Mouse (Mus musculus) ovary, postnatal 36 days (tissue): Measurements from ENCODE around the gene Trp53bp2.

ENCODE experiments used
- DNase-seq: peaks from one replicate; pipeline ENCODE4 v3.0.0; 2022; ENCODE audit warnings: low spot score, mixed read lengths

Gene Trp53bp2

DNA sequence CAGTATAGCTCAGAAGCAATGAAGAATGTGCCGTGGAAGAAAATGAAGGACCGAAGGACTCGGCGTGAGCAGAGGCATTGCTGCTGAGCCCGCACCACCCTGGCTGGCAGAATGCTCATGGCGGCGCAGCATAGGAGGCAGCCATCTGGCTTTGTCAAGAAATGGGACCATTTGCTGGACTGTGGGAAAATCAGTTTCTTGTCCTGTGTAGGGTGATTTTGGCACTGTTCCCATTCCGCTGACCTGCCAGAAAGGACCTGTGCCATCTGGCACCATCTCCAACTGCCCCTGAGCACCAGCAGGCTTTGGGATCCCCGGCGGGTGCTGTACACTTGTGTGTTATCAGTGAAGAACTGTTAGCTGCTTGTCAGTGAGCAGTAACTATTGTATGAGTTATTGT lies 52.8 kb downstream of the Trp53bp2 start:
- DNase-seq, result no peak

DNA sequence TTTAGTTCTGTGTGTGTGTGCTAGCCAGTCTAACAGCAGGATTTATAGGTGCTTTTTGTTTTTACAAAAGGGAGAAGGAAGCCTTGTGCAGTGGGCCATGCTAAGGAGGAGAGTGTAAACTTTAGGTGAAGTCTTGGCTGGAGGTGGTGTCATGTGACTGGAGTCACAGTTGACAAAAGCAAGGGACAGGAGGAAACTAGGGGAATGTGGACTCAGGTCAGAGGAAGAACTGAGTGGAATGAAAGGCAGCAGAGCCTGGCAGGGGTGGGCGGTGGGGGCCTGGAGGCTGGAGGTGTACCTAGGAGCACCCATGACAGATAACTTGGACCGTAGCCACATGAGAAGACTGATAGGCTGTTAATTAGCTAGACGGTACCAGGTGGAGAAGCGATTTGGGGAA lies 56.3 kb downstream of the Trp53bp2 start:
- DNase-seq, result no peak

DNA sequence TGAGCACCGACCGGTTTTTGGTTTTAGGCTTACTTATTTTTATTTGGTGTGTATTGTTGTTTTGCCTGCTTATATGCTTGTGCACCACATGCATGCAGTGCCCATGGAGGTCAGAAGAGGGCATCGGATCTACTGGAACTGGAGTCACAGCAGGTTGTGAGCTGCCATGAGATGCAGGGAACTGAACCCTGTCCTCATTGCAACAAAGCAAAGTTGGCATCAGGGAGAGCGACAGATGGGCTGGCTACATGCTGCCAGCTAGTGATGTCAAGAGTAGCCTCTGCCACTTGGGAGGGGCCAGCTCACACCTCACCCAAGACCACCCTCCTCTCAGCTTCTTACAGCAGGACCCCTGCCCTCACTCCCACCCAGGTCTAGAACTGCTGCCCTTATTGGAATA lies 57.0 kb downstream of the Trp53bp2 start:
- DNase-seq, result no peak

DNA sequence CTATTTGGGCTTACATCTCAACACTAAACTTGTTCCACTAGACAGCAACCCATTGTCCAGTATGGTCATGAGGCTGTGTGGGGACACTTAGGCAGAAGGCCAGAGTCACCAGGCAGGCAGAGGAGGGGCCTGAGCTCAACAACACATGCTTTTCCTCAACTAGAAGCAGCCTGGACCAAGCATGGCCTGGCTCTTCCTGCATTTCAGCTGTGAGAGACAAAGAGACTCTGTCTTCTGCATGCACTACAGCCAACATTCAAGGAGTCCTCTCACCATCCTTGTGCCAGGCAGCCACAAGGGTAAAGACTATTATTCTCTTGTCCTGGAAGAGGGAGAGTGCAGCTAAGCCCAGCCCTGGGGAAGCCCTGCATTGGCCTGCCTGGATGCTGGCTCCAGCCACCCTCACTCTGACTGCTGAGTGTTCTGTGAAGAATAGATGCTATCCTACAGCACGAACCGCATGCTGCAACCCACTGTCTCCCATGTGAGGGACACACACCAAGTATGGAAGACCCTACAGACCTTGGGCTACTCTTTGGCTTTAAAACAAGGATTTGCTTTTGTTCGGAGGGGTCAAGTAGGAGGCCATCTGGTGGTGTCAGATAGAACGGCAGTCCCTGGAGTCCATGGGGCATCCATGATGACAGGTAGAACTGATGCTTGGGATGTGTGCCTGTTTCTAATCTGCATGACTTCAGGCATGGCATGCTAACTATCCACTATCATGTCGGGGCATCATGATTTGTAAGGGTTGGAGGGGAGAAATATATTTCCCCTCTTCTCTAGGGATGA lies 66.2 kb downstream of the Trp53bp2 start:
- DNase-seq, result no peak

DNA sequence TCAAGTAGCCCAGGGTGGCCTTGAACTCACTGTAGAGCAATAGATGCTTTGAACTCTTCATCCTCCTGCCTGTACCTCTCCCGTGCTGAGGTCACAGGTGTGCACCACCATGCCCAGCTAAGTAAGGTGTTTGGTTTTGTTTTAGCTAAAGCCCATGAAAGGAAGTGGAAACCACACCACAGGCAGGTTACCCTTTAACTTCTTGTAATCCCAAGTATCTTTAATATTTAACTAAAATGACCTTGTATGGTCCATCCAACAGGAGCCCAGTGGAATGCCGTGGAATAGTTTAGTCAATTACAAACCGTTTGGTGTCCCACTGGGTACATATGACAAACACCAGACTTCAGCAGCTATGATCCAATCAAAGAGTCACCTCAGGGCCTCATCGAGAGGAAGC lies 70.0 kb downstream of the Trp53bp2 start:
- DNase-seq, result no peak

DNA sequence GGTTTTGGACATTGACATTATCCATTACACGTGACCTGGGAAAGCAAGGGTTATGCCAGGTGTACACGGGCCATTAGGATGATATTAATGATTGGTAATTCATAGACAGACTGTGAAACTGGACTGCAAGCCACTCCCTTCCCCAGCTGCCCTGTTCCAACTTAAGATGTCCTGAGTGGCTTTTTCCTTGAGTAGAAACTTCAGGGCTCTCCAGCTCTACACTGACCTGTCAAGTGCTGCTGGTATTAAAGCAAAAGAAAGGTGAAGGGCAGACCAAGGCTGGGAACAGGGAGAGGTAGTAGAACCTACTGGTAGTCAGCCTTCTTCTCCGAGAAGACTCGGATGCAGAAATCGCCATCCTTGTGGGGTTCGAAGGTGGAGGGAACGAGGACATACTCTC lies 72.2 kb downstream of the Trp53bp2 start:
- DNase-seq, result no peak

DNA sequence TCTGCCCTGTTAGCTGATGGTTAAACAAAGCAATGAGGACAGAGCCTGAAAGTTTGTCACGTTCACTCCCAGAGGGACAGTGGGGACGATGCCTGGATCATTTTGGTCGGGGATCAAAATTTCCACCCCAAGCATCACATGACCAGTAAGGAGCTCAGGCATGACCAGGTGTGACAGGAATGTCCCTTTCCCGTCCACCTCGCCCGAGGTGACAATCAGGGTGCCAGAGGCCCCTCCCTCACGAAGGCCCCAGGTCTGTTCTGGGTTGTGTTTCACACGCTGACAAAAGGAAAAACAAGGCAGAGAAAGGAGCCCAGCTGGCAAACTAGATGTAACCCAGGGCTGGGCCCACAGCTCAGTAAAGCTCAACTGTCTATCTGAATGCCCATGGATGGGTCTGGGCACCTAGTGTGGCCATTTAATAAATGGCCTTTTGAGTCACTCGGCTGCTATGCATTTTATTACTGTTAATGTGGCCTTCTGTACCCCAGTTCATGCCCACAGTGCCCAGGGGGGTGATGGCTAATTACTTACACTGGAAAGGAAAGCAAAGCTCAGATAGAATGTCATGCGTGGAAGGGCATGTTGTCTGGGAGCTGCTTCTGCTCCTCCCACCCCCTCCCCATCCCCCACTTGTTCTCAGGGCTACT lies 72.8 kb downstream of the Trp53bp2 start:
- no peak for DNase-seq

DNA sequence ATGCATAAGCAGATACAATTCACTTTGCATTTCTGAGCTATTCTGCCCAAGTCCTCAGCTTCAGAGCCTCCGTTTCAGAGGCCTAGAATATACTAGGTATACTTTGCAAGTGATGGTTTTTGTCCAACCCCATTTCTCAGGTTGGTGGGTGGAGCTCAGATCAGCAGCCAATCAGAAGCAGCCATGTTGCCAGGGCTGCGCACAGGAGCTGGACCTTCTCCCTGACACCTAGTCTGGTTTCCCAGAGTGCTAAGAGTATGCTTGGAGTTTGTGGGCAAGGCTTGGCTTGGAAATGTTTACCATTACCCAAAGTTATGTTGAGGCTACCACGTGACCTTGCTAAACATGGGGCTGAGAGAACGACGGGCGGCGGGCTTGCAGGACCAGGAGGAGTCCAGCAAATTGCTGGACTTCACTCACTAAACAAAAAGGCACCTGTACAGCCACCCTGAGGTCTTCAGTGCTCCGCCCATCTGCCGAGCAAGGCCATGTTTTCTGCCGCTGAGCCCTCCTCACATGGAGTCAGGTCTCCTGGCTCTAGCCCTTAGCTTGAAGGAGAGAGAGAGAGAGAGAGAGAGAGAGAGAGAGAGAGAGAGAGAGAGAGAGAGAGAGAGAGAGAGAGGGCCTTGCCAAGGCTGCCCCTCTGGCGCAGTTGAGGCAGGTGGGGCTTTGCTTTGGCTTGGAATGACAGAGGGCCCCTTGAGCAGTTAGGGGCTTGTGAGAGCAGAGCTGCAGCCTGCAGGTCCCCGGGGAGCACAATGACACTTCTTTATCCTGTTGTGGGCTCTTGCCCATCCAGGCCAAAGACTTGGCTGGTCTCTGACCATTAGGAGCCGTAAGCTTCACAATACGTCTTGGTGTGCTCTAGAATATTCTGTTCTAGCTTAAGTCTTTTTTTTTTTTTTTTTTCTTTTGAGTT lies 74.3 kb downstream of the Trp53bp2 start:
- DNase-seq, result no peak

DNA sequence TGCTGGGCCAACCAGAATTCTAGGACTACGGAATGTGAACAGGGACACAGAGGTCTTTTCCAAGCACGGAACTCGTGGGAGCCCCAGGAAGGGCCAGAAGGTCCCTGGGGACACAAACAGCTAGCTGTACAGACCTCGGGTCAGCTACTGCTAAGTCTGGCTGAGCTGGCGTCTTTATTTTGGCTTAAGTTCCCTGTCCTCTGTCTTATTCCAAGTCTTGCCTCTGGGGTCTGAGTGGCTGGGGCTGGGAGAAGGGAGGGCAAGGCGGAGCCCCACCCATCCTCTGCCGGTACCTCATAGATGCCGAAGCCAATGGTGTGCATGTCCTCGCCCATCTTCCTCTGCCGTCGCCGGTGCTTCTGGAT lies 74.9 kb downstream of the Trp53bp2 start:
- DNase-seq, result no peak

DNA sequence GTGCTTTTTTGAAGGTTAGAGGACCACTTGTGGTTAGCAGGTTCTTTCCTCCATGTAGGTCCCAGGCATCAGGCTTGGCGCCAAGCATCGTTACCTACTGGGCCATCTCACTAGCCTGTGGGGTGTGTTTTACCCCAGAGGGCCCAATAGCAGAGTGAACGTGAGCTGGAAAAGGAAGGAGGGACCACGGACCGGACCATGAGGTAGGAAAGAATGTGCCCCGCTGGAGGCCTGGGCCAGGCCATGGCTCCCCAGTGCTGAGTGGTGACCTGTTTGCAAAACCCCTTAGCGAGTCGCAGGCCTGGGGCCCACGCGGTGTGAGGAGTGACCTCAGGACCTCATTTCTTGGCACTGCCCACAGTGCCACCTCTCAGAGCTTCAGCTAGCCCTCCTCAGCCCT lies 79.5 kb downstream of the Trp53bp2 start:
- no peak for DNase-seq

DNA sequence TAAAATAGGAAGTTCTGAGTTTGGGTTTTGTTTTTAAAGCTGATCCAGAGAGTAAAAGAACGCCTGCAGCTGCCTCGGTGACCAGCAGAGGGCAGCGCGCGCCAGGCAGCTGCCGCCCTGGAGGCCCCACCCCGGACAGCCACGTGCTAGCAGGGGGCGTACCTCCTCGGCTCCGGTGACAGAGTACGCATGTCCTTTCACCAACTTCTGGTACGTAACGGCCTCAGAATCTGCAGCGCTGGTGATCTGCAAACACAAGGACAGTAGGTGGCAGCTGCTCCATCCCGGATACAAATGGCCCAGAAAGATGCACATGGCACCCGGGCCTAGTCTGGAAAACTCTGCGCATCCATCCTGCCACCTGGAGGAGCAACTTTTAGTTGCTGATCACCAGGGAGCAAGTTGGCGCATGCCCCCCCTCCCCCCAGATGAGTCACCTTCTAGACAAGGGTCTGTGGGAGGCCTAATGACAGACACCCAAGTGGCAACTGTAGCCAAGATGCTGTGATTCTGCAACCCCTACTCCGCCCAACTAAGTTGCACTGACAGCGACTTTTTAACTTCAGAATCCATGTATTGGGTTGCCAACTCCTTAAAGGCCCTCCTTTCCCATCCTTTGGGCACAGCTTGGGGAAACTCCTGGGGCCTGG lies 81.0 kb downstream of the Trp53bp2 start:
- DNase-seq, result peak; percentile 90

DNA sequence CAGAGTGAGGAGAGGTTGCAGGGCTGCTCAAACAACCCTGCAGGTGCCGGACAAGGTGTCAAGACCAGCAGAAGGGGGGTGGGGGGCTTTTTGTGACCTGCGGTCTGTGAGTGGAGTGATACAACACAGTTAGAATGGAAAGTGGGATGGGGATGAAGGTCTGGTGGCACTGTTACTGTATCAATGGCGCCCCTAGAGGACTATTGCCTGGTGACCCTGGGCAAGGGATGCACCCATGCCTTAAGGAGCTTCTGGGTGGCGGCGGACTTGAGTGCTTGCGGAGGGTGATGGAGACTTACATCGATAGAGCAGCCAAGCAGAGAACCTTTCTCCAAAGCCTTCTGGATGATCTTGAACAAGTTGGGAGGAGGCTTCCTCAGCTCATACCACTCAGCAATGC lies 81.6 kb downstream of the Trp53bp2 start:
- no peak for DNase-seq

DNA sequence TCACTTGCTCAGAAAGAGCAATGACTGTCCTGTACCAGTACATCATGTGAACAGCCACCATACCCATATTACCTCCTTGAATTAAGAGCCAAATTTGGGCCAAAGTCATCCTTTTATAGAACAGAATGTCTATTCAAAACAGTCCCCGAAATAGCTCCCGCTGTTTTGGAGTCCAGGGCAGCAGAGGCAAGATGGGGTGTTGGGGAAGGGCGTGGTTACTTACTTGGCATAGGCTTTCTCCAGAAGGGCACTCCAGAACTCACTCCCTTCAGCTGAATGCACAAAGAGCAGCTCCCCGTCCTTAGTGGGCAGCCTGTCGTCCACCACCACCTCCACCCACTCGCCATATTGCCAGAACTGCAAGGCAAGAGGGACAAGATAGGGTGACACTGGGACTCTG lies 82.9 kb downstream of the Trp53bp2 start:
- no peak for DNase-seq

DNA sequence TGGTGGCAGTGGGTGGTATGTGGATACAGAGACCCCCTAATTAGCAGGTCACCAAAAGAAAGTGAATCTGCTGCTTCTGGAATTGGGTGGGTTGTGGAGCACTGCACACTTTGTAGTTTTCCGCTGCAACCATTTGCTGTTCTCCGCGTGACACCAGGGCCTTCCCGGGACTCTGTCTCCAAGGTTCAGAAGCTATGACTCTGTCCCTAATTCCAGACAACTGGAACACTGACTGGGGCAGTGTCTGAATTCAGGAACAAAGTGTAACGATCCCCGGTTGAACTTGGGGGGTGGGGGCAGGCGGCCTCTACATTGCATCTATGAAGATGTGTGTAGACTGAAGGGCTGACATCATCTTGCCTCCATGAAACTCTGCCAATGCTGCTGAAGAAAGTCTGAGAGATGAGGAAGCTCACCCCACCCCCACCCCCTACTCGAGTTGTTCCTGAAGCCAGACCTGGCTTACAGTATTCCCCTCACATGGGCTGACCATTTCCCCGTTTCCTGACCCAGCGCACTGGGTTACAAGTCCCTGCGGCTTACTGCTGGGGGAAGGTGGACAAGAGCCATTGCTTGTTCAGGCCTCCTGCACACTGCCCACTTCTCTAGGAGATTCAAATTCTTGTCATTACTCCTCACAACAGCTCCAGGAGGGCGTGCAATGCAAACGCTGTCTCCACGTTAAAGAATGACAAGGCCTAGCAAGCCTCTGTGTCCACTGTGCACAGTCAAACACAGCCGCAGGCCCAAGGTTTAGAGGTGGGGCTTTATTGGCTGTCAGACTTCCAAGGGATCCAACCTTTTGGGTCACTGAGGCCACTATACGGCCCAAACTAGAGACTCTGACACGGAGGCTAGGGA lies 85.5 kb downstream of the Trp53bp2 start:
- no peak for DNase-seq

DNA sequence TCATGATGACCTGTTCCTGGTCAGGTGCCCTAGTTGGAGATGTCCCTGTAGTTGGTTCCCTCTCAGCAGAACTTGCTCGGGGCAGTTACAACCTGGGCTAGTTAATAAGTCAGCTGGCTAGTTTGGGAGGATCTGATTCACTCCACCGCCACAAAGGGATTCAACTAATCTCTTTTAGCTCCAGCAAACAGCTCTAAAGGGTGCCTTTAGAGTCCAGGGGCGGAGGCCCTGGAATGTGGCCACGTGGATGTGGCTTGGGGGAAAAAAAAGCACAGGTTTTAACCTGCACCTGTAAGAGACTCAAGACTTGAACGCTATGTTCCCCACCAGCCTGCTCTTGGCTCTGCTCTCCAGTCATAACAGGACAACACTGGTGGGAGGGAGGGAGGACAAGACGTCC lies 87.7 kb downstream of the Trp53bp2 start:
- no peak for DNase-seq

DNA sequence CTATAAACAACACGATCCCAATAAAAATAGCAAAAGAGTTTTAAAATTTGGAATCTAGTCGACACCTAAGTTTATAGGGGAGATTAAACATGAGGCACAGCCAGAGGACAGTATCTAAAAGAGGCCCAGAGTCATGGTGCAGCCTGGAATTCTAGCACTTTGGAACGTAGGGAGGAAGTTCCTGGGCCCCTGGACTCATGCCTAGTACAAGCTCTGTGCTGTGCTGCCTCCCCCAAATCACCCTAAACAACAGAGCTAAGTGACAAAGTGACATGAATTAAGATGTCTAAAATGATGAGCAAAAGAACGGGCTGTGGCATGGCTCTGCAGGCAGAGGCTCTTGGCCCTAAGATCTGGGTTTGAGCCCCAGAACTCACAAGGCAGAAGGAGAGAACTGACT lies 88.8 kb downstream of the Trp53bp2 start:
- DNase-seq, result no peak

DNA sequence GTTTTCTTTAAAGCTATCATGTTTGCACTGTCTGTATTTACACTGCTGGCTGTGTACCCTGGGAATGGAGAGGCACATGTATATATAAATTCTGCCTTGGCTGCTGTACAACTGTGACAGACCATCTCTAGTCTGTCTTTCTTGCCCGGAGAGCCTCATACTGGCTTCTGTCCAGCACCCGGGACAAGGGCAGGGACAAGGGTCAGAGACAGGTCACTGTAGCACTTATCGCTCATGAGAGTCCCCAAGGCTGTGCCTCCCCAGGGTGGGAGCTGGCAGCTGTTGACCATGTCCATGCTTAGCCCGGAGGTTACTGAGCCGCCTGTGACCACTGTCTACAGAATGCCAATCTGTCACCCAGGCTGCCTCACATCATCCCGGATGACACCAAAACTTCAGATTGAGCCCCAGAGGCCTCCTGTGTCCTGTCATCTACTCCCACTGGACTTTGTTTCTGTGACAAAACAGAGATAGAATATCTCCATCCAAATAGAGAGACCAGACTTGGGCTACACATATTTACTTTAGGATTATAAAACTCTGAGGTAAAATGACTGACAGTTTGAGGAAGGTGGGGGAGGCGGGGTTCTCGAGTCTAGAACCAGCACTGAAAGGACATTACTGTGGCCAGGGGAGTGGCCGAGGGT lies 90.6 kb downstream of the Trp53bp2 start:
- DNase-seq, result no peak

DNA sequence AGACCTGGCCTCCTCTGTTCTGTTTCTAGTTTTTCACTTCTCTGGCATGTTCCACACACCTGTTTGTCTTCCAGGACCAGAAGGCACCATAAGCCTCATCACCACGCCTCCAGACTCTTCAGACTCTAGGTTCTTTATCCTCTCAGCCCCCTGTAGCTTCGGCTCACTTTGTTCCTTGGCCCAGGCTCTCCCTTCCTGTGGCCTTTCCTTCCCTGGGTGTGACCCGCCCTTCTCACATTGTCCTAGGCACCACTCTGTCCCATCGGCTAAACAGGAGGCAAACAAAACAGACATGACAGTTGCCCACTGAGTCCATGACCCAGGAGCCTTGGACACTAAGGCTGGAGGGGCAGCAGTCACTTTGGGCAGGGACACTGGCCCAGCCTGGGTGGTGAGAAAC lies 91.3 kb downstream of the Trp53bp2 start:
- no peak for DNase-seq

DNA sequence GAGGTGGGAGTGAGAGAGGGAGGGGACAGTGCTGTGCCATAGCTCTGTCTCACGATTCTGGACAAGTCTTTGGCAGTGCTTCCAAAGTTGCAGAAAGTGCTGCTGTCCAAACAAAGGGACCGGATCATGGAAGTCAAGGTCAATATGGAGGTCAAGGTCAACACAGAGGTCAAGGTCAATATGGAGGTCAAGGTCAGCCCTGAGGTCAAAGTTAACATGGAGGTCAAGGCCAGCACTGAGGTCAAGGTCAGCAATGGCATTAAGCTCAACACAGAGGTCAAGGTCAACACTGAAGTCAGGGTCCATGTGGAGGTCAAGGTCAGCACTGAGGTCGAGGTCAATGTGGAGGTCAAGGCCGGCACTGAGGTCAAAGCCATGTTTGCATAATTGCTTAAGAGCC lies 91.9 kb downstream of the Trp53bp2 start:
- DNase-seq, result no peak

DNA sequence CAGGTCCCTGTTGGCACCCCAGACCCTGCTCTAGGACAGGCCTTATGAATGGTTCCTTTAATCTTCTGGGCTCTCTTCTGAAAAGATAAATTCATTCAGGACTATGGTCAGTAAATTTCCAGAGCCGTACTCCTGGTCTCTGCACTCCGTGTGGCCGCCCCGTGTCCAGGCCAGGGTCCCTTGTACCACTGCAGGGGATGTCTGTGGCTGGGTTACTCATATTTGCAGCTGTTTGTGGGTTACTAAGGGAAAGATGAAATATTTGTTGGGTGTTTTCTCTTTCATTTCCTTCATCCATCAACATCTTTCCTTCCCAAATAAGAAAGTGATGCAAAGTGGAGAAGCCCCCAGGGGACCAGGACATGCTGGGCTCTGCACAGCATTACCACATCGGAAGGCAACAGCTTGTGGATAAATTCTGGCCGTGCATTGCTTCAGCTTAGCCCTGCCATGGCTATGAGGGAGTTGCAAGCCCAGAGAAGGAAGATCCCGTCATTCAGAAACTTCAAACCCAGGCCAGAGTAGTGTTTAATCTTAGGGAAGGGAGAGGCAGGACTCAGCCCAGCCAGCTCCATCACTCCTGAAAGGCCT lies 92.9 kb downstream of the Trp53bp2 start:
- DNase-seq, result no peak
